Mouse (Mus musculus) small intestine, adult 2 months (tissue): ENCODE measurements around the gene Pyroxd2. TPM values are rescaled to one million over a fixed set of nuclear protein-coding genes. Genes with fewer than 3 reads are reported as not detected.

Experiments
- H3K27ac ChIP-seq: fragments of 200-500 bp; 2 replicates; pipeline ENCODE4 v1.5.1; 2012; ENCODE audit warnings: low read depth, low read length, control low read depth, inconsistent platforms; ENCODE audit not compliant: insufficient read depth
- H3K27me3 ChIP-seq: fragments of 200-500 bp; 2 replicates; pipeline ENCODE4 v1.6.1; 2012; ENCODE audit warnings: mild to moderate bottlenecking, moderate library complexity, low read length, inconsistent platforms; ENCODE audit not compliant: control insufficient read depth, insufficient read depth
- H3K36me3 ChIP-seq: fragments of 200-500 bp; 2 replicates; pipeline ENCODE4 v1.6.1; 2012; ENCODE audit warnings: mild to moderate bottlenecking, low read length, control low read depth, inconsistent platforms; ENCODE audit not compliant: control insufficient read depth, insufficient read depth
- H3K4me1 ChIP-seq: fragments of 200-500 bp; 2 replicates; pipeline ENCODE4 v1.6.1; 2012; ENCODE audit warnings: low read length, inconsistent platforms, mixed read lengths; ENCODE audit not compliant: control insufficient read depth, insufficient read depth, insufficient read length
- H3K4me3 ChIP-seq: fragments of 200-500 bp; 2 replicates; pipeline ENCODE4 v1.5.1; 2012; ENCODE audit warnings: low read depth, mild to moderate bottlenecking, control low read depth, inconsistent platforms, low read length, moderate library complexity
- CTCF ChIP-seq: fragments of 200-500 bp; IDR thresholded peaks from 2 replicates; pipeline ENCODE4 v1.5.1; 2012; ENCODE audit warnings: low read depth, mild to moderate bottlenecking, control low read depth, inconsistent platforms, low read length, moderate library complexity, mixed read lengths; ENCODE audit not compliant: insufficient replicate concordance, insufficient read length; ENCODE audit errors: extremely low read depth
- POLR2A ChIP-seq: fragments of 200-500 bp; IDR thresholded peaks from 2 replicates; pipeline ENCODE4 v1.6.1; 2012; ENCODE audit warnings: low read depth, mild to moderate bottlenecking, control low read depth, inconsistent platforms, low read length, moderate library complexity
- WGBS: fragments of 180-500 bp; shearing (Covaris S2); methylation state at CpG from one replicate; pipeline ENCODE4 v1.1.7; 2018; 5-methylcytosine and 5-hydroxymethylcytosine counted together
- polyA plus RNA-seq: library from polyadenylated mRNA; depleted of rRNA; stranded (reverse); fragments of >200 nt; gene quantifications from 2 replicates; pipeline ENCODE4 v1.2.3, GENCODE M21; 2012

The Pyroxd2 gene
- polyA plus RNA-seq, 1 experiment = 23.0 TPM

- Histone ChIP-seq H3K36me3 (no peaks in the 10 kb centered on the region), H3K4me1 (peaks cover 3% of the 10 kb centered on the region; the same call in 1 of the 2 replicates), H3K27ac (no peak overlapping the region), H3K4me3 (no peak overlapping the region), H3K27me3 (no peaks in the 10 kb centered on the region)
- TF ChIP-seq POLR2A (no peak), CTCF (no peak)
- WGBS = 0% methylated on average over 2 of the region's 2 CpGs
These were observed 30.1 kb downstream of the Pyroxd2 start for GRCm38 (mm10) chr19:42722500-42722899.

- no peak overlapping the region for H3K27ac ChIP-seq
These were observed 34.5 kb downstream of the Pyroxd2 start for GRCm38 (mm10) chr19:42718101-42718500.

GRCm38 (mm10) chr19:42717668-42718067 is 34.9 kb downstream of the Pyroxd2 start:
- Histone ChIP-seq H3K27ac (no peak overlapping the region), H3K36me3 (no peaks in the 10 kb centered on the region), H3K4me1 (peaks cover 3% of the 10 kb centered on the region; the same call in 1 of the 2 replicates), H3K4me3 (no peak overlapping the region), H3K27me3 (no peaks in the 10 kb centered on the region)
- WGBS = 49% methylated on average over 5 of the region's 5 CpGs
- TF ChIP-seq CTCF = no peak
- TF ChIP-seq POLR2A = no peak

More at GRCm38 (mm10) chr19:42718101-42718500, 34.5 kb downstream of the Pyroxd2 start:
- WGBS = 68% methylated on average over 3 of the region's 3 CpGs
- peaks cover 3% of the 10 kb centered on the region; the same call in 1 of the 2 replicates for H3K4me1 ChIP-seq
- no peak overlapping the region for H3K4me3 ChIP-seq
- TF ChIP-seq POLR2A (no peak), CTCF (no peak)
- no peaks in the 10 kb centered on the region for H3K36me3 ChIP-seq
- no peaks in the 10 kb centered on the region for H3K27me3 ChIP-seq

GRCm38 (mm10) chr19:42716507-42716906 is 36.1 kb downstream of the Pyroxd2 start:
- H3K4me1 ChIP-seq = no peaks in the 10 kb centered on the region
- no peak for TF ChIP-seq POLR2A
- no peak for TF ChIP-seq CTCF
- 80% methylated on average over 7 of the region's 7 CpGs for WGBS
- no peaks in the 10 kb centered on the region for H3K27me3 ChIP-seq
- no peaks in the 10 kb centered on the region for H3K36me3 ChIP-seq
- H3K27ac ChIP-seq = no peak overlapping the region
- H3K4me3 ChIP-seq = no peak overlapping the region

GRCm38 (mm10) chr19:42713770-42714169 is 38.8 kb downstream of the Pyroxd2 start:
- H3K4me3 ChIP-seq = no peak overlapping the region
- no peaks in the 10 kb centered on the region for H3K27me3 ChIP-seq
- 46% methylated on average over 9 of the region's 9 CpGs for WGBS
- H3K27ac ChIP-seq = no peak overlapping the region
- TF ChIP-seq CTCF (no peak), POLR2A (no peak)
- H3K36me3 ChIP-seq = no peaks in the 10 kb centered on the region
- H3K4me1 ChIP-seq = no peaks in the 10 kb centered on the region

GRCm38 (mm10) chr19:42699426-42699825 is 53.1 kb downstream of the Pyroxd2 start:
- 61% methylated on average over 10 of the region's 10 CpGs for WGBS
- H3K4me1 ChIP-seq = no peaks in the 10 kb centered on the region
- no peaks in the 10 kb centered on the region for H3K36me3 ChIP-seq
- no peak overlapping the region for H3K27ac ChIP-seq
- no peak overlapping the region for H3K4me3 ChIP-seq
- no peak for TF ChIP-seq CTCF
- H3K27me3 ChIP-seq = no peaks in the 10 kb centered on the region

- no peaks in the 10 kb centered on the region for H3K36me3 ChIP-seq
- no peaks in the 10 kb centered on the region for H3K4me1 ChIP-seq
- H3K27me3 ChIP-seq = no peaks in the 10 kb centered on the region
- WGBS = 75% methylated on average over 2 of the region's 2 CpGs
- no peak for TF ChIP-seq POLR2A
- TF ChIP-seq CTCF = no peak
- no peak overlapping the region for H3K4me3 ChIP-seq
- no peak overlapping the region for H3K27ac ChIP-seq
These were observed 54.0 kb downstream of the Pyroxd2 start for GRCm38 (mm10) chr19:42698576-42698975.

- H3K4me1 ChIP-seq = no peaks in the 10 kb centered on the region
- H3K36me3 ChIP-seq = no peaks in the 10 kb centered on the region
- H3K27me3 ChIP-seq = no peaks in the 10 kb centered on the region
- H3K27ac ChIP-seq = no peak overlapping the region
- TF ChIP-seq CTCF = no peak
- no peak for TF ChIP-seq POLR2A
- WGBS = 70% methylated on average over 6 of the region's 6 CpGs
- H3K4me3 ChIP-seq = no peak overlapping the region
These were observed 55.2 kb downstream of the Pyroxd2 start for GRCm38 (mm10) chr19:42697336-42697735.
